Mouse (Mus musculus) adrenal gland, adult 2 months (tissue): Measurements from ENCODE around the gene Olfr745. TPM values are rescaled to one million over a fixed set of nuclear protein-coding genes. Genes with fewer than 3 reads are reported as not detected.

Experiments used
- DNase-seq: peaks from one replicate; pipeline ENCODE4 v3.0.0; 2021
- long read RNA-seq: library from polyadenylated mRNA; stranded (forward); transcript quantifications from one replicate; pipeline ENCODE4 v2.0.0, GENCODE M21; 2021
- polyA plus RNA-seq: library from polyadenylated mRNA; depleted of rRNA; stranded (reverse); fragments of >200 nt; gene quantifications from 2 replicates; pipeline ENCODE4 v1.2.3, GENCODE M21; 2012; rRNA removed
- total RNA-seq, 2 experiments: library from RNA; stranded (reverse); gene quantifications; 2 replicates each; pipeline ENCODE4 v1.2.3; 2021

Gene Olfr745
- not detected for total RNA-seq
- not detected in 2 replicates for polyA plus RNA-seq
- long read RNA-seq: 0 reads

DNA sequence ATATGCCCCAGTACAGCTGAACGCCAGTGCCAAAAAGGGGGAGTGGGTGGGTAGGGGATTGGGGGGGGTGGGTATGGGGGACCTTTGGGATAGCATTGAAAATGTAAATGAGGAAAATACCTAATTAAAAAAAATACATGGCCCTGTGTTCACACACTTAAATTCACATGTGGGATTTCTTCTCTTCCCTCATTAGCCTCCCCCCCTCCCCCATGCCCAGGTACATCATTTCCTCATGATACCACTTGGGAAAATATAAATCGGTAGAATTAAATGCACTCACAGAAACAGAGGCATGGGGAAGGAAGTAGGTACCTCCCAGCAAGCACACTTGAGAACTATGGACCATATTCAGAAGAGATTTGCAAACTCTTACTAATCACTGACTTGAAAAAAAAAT, at the start of gene Olfr745:
TSS of gene Olfr745 (plus strand) at position 301 of the 400 bp plus-strand sequence.
- no peak for DNase-seq

DNA sequence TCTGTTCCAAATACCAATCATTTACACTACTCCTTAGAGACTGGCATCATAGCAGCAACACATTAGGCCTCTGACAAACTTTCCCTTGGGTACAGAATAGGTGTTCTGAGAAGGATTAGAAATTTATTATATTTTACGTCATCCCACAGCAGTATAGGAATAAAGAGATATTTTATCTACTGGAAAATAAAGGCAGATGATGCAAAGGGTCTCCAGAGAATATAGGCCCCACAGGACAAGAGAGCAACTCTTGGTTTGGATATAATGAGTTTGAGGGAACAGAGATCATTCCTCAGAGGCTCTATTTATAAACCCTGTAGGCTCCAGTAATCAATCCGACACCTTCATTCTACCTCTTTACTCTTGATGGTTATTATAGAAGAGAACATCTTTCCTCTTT, 24.6 kb upstream of the Olfr745 start, which contains the start of gene Olfr744:
TSS of gene Olfr744 (plus strand) at position 301 of the 400 bp plus-strand sequence.
- DNase-seq: no peak

DNA sequence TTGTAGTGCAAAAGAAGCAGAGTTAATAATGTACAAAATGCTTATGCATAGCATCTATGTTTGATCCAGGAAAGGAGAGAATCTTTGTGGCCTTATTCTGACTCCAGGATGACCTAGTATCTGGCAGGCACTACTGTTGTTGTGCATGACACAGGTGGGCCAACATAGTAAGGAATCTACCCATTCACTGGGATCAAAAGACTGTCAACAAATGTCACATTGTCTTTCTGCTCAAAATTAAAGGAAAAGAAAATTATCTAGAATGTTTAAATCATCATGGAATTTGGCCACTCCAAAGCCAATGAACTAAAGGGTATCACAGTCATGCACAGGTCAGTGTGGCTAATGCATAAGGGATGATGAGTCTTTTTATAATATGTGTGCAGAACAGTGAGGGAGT, 7.6 kb downstream of the Olfr745 start, which contains the start of gene Olfr746:
TSS of gene Olfr746 (plus strand) at position 301 of the 400 bp plus-strand sequence.
- no peak for DNase-seq

DNA sequence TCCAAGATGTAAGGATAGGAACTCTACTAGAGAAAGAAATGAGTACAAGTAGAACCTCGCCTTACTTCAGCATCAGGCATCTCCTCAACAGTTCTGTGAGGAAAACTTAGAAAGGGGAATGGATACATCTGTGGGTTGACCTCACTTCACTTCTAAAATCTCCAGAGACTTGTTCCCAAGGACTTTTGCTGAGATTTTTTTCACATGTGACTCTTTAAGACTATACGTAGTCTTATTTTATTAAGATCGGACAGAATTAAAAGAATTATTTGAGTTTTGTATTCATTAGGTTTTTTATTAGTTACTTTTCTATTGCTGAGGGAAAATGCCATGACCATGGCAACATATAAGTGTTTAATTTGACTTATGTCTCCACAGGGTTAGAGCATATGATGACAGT, 53.9 kb downstream of the Olfr745 start, which contains the start of gene Olfr747:
TSS of gene Olfr747 (minus strand) at position 101 of the 400 bp plus-strand sequence.
- DNase-seq: no peak

Other genes with a start within 250 kb of the Olfr745 start
- gene Olfr738, start 231.8 kb upstream of the Olfr745 start, total RNA-seq: not detected
- not detected in 2 replicates for gene Olfr738, start 231.8 kb upstream of the Olfr745 start, polyA plus RNA-seq
- gene Olfr739, start 220.8 kb upstream of the Olfr745 start, total RNA-seq: not detected
- not detected in 2 replicates for gene Olfr739, start 220.8 kb upstream of the Olfr745 start, polyA plus RNA-seq
- gene Olfr740, start 193.8 kb upstream of the Olfr745 start, total RNA-seq: not detected
- not detected in 2 replicates for gene Olfr740, start 193.8 kb upstream of the Olfr745 start, polyA plus RNA-seq
- gene Olfr741, start 166.7 kb upstream of the Olfr745 start, total RNA-seq: not detected
- not detected in 2 replicates for gene Olfr741, start 166.7 kb upstream of the Olfr745 start, polyA plus RNA-seq
- gene Olfr742, start 135.8 kb upstream of the Olfr745 start, total RNA-seq: not detected
- gene Olfr742, start 135.8 kb upstream of the Olfr745 start, polyA plus RNA-seq: not detected in 2 replicates
- not detected for gene Olfr743, start 117.5 kb upstream of the Olfr745 start, total RNA-seq
- not detected in 2 replicates for gene Olfr743, start 117.5 kb upstream of the Olfr745 start, polyA plus RNA-seq
- not detected for gene Olfr744, start 24.5 kb upstream of the Olfr745 start, total RNA-seq
- not detected in 2 replicates for gene Olfr744, start 24.5 kb upstream of the Olfr745 start, polyA plus RNA-seq
- not detected for gene Olfr746, start 7.7 kb downstream of the Olfr745 start, total RNA-seq
- not detected in 2 replicates for gene Olfr746, start 7.7 kb downstream of the Olfr745 start, polyA plus RNA-seq
- gene Olfr747, start 53.8 kb downstream of the Olfr745 start, total RNA-seq: not detected
- gene Olfr747, start 53.8 kb downstream of the Olfr745 start, polyA plus RNA-seq: not detected in 2 replicates
- not detected for gene Olfr748, start 68.0 kb downstream of the Olfr745 start, total RNA-seq
- gene Olfr748, start 68.0 kb downstream of the Olfr745 start, polyA plus RNA-seq: not detected in 2 replicates
- gene Olfr749, start 105.7 kb downstream of the Olfr745 start, total RNA-seq: not detected
- not detected in 2 replicates for gene Olfr749, start 105.7 kb downstream of the Olfr745 start, polyA plus RNA-seq
- 10 to 100 TPM; 29.6 to 45.5 TPM for gene Ttc5, start 146.1 kb downstream of the Olfr745 start, total RNA-seq
- 14.1 and 15.5 TPM in 2 replicates for gene Ttc5, start 146.1 kb downstream of the Olfr745 start, polyA plus RNA-seq
- gene Ccnb1ip1, start 168.3 kb downstream of the Olfr745 start, total RNA-seq: not detected
- gene Ccnb1ip1, start 168.3 kb downstream of the Olfr745 start, polyA plus RNA-seq: not detected in 2 replicates
- 10 to 100 TPM; 22.3 to 26.0 TPM for gene Parp2, start 168.5 kb downstream of the Olfr745 start, total RNA-seq
- gene Parp2, start 168.5 kb downstream of the Olfr745 start, polyA plus RNA-seq: 3.5 and 4.0 TPM in 2 replicates
- 10 to 100 TPM; 15.5 to 17.5 TPM for gene Tep1, start 231.2 kb downstream of the Olfr745 start, total RNA-seq
- 16.0 and 18.9 TPM in 2 replicates for gene Tep1, start 231.2 kb downstream of the Olfr745 start, polyA plus RNA-seq